Mouse (Mus musculus): ENCODE results near the gene Dll4.

Gene Dll4

GRCm38 (mm10) chr2:119298839-119299238 is 26.7 kb upstream of the Dll4 start:
- peaks cover 5% of the 10 kb centered on the region for H3K36me3 ChIP-seq (ENCODE audit: control insufficient read depth, insufficient read depth, low read length, poor library complexity, severe bottlenecking)
- DNase-seq (ENCODE audit: low read depth, low spot score) = no peak
- no peaks in the 10 kb centered on the region for H3K27me3 ChIP-seq (ENCODE audit: control insufficient read depth, insufficient read depth, low read length, poor library complexity, severe bottlenecking)

GRCm38 (mm10) chr2:119299981-119300818 is 25.4 kb upstream of the Dll4 start:
- peak; percentile 98 for DNase-seq (ENCODE audit: low read depth, low spot score)
- H3K27me3 ChIP-seq (ENCODE audit: control insufficient read depth, insufficient read depth, low read length, poor library complexity, severe bottlenecking) = no peaks in the 10 kb centered on the region
- 0 out of 2 replicates have a peak, but pooled peaks cover 4% of the 10 kb centered on the region for H3K36me3 ChIP-seq (ENCODE audit: control insufficient read depth, insufficient read depth, low read length, poor library complexity, severe bottlenecking)

DNA sequence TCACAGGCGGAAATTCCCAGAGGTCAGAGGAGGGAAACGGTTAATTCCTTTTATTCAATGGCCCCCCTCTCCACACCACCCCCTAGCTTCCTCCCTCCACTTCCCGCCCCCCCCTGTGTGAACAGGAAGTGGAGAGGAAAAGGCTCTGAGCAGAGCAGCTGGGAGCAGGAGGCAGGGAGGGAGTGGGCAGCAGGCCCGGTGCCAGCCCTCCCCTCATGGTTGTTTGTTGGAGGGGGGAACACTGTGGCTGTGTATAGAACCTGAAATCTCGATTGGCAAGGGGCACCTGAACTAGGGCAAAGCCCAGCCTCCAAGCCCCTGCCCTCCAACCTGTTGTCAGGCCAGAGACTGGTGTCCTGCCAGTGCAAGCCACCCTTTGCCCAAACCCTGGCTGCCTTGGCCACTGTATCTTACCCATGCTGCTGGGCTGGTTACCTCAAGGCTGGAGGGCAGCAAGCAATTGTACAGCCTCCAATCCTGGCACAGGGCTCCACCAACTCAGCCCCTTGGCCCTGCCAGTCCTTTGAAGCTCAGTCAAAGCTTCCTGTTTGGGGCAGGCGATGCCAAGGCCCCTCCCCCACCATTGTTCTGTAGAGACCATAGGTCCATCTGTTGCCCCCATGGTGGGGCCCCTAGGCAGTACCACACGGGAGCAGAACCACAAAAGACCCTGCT is 24.6 kb upstream of the Dll4 start:
- Histone ChIP-seq H3K36me3 (ENCODE audit: control insufficient read depth, insufficient read depth, low read length, poor library complexity, severe bottlenecking) (0 out of 2 replicates have a peak, but pooled peaks cover 4% of the 10 kb centered on the region), H3K27me3 (ENCODE audit: control insufficient read depth, insufficient read depth, low read length, poor library complexity, severe bottlenecking) (no peaks in the 10 kb centered on the region)
- peak; percentile 35 for DNase-seq (ENCODE audit: low read depth, low spot score)

DNA sequence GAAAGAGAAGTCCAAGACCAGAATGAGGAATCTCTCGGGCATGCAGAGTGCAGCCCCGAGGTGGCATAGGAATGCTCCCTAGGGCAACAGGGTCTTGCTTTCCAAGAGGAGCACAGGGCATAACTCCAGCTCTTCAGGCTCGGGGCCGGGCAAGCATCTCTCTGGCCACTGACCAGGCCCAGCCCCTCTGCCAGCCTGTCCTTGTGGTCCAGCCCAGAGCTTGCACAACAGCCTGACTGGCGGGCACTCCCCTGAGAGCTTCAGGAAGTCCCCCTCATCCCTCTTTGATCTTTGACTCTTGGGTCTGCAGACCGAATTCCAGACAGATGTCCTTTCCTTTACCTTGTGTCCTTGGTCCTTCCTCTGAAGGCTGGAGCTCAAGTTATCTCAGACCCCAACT is 22.7 kb upstream of the Dll4 start:
- DNase-seq (ENCODE audit: low read depth, low spot score) = no peak
- Histone ChIP-seq H3K27me3 (ENCODE audit: control insufficient read depth, insufficient read depth, low read length, poor library complexity, severe bottlenecking) (no peaks in the 10 kb centered on the region), H3K36me3 (ENCODE audit: control insufficient read depth, insufficient read depth, low read length, poor library complexity, severe bottlenecking) (no peaks in the 10 kb centered on the region)

- no peak for DNase-seq (ENCODE audit: low read depth, low spot score)
- no peaks in the 10 kb centered on the region for H3K36me3 ChIP-seq (ENCODE audit: control insufficient read depth, insufficient read depth, low read length, poor library complexity, severe bottlenecking)
- H3K27me3 ChIP-seq (ENCODE audit: control insufficient read depth, insufficient read depth, low read length, poor library complexity, severe bottlenecking) = no peaks in the 10 kb centered on the region
Measured at GRCm38 (mm10) chr2:119304391-119304790, 21.2 kb upstream of the Dll4 start.

DNA sequence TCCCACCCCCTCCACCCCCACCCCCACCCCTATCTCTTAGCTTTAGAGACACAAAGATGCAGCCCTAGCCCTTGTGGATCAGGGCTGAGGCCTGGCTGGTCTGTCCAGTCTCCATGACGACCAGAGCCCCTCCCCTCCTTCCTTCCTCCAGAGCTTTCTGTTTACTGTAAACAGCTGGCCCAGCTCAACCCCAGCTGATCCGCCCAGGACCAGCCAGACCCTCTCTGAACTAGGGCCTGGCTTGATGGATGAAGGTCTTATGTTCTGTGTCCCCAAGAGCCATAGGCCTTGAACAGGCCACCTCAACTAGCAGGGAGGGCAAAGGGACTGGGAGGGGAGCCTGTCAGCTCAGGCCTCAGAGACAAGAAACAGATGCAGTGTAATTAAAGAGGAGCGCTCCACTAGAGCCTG is 20.8 kb upstream of the Dll4 start:
- DNase-seq (ENCODE audit: low read depth, low spot score) = no peak
- Histone ChIP-seq H3K27me3 (ENCODE audit: control insufficient read depth, insufficient read depth, low read length, poor library complexity, severe bottlenecking) (no peaks in the 10 kb centered on the region), H3K36me3 (ENCODE audit: control insufficient read depth, insufficient read depth, low read length, poor library complexity, severe bottlenecking) (no peaks in the 10 kb centered on the region)

GRCm38 (mm10) chr2:119311544-119311943 is 14.0 kb upstream of the Dll4 start:
- H3K27me3 ChIP-seq (ENCODE audit: control insufficient read depth, insufficient read depth, low read length, poor library complexity, severe bottlenecking) = no peaks in the 10 kb centered on the region
- no peak for DNase-seq (ENCODE audit: low read depth, low spot score)
- H3K36me3 ChIP-seq (ENCODE audit: control insufficient read depth, insufficient read depth, low read length, poor library complexity, severe bottlenecking) = no peaks in the 10 kb centered on the region

- H3K27me3 ChIP-seq (ENCODE audit: control insufficient read depth, insufficient read depth, low read length, poor library complexity, severe bottlenecking) = no peaks in the 10 kb centered on the region
- no peaks in the 10 kb centered on the region for H3K36me3 ChIP-seq (ENCODE audit: control insufficient read depth, insufficient read depth, low read length, poor library complexity, severe bottlenecking)
- DNase-seq (ENCODE audit: low read depth, low spot score) = no peak
Measured at GRCm38 (mm10) chr2:119312380-119312958, 13.1 kb upstream of the Dll4 start.

- Histone ChIP-seq H3K27me3 (ENCODE audit: control insufficient read depth, insufficient read depth, low read length, poor library complexity, severe bottlenecking) (no peaks in the 10 kb centered on the region), H3K36me3 (ENCODE audit: control insufficient read depth, insufficient read depth, low read length, poor library complexity, severe bottlenecking) (no peaks in the 10 kb centered on the region)
- DNase-seq (ENCODE audit: low read depth, low spot score) = no peak
Measured at GRCm38 (mm10) chr2:119313780-119314479, 11.7 kb upstream of the Dll4 start.

- no peak for DNase-seq (ENCODE audit: low read depth, low spot score)
- Histone ChIP-seq H3K27me3 (ENCODE audit: control insufficient read depth, insufficient read depth, low read length, poor library complexity, severe bottlenecking) (no peaks in the 10 kb centered on the region), H3K36me3 (ENCODE audit: control insufficient read depth, insufficient read depth, low read length, poor library complexity, severe bottlenecking) (no peaks in the 10 kb centered on the region)
Measured at GRCm38 (mm10) chr2:119314742-119315310, 10.8 kb upstream of the Dll4 start.

DNA sequence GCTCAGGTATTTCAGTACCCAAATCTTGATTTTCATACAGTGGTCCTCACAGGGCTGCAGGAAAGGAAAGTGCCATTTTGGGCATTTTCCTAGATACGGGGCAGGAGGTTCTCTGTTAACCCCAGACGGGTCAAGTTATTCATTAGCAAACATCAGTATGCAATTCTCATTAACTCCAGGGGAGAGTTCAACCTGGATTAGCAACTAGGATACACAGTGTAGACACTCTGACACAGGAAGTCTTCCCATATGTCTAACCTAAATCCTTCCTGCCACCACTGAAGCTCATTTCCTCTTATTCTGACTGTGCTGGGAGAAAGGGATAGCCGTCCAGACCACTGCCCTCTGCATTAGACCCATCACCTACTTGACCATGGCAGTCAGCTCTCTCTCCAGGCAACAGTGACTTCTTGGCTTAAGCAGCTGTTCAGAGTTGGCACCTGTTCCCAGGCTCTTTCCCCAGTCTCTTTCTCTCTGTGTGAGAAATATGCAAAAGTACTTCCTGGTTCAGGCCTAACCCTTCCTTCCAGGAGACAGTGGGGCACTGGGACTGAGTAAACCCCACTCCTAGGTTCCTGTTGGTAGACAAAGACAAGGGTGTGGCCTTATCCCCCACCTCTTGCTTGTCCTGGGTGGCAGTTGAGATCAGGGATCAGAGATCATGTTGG is 7.4 kb upstream of the Dll4 start:
- no peak for DNase-seq (ENCODE audit: low read depth, low spot score)
- no peaks in the 10 kb centered on the region for H3K36me3 ChIP-seq (ENCODE audit: control insufficient read depth, insufficient read depth, low read length, poor library complexity, severe bottlenecking)
- H3K27me3 ChIP-seq (ENCODE audit: control insufficient read depth, insufficient read depth, low read length, poor library complexity, severe bottlenecking) = 0 out of 2 replicates have a peak, but pooled peaks cover 1% of the 10 kb centered on the region

DNA sequence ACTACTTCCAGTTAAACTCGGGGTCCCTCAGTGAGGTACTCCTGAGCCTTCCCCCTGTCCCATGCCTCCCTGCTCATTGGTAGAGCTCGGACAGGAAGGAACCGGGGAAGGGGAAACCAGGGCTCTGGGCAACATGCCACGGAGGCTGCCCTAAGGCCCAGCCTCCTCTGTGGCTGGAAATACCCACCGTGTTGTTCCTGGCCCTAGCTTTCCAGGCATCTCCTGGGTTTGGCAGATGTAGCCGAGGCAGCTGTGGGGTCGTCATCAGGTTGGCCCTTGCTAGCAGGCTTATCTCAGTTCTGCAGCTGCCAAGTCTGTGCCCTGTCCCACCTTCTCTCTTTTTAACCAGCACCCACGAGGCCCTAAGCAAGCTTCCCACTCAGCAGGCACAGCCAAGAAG is 5.0 kb upstream of the Dll4 start:
- Histone ChIP-seq H3K36me3 (ENCODE audit: control insufficient read depth, insufficient read depth, low read length, poor library complexity, severe bottlenecking) (no peaks in the 10 kb centered on the region), H3K27me3 (ENCODE audit: control insufficient read depth, insufficient read depth, low read length, poor library complexity, severe bottlenecking) (0 out of 2 replicates have a peak, but pooled peaks cover 1% of the 10 kb centered on the region)

GRCm38 (mm10) chr2:119321771-119322586 is 3.6 kb upstream of the Dll4 start:
- Histone ChIP-seq H3K27me3 (ENCODE audit: control insufficient read depth, insufficient read depth, low read length, poor library complexity, severe bottlenecking) (0 out of 2 replicates have a peak, but pooled peaks cover 1% of the 10 kb centered on the region), H3K36me3 (ENCODE audit: control insufficient read depth, insufficient read depth, low read length, poor library complexity, severe bottlenecking) (no peaks in the 10 kb centered on the region)
- no peak for DNase-seq (ENCODE audit: low read depth, low spot score)

More for the DNA sequence above, 5.0 kb upstream of the Dll4 start:
- no peak for DNase-seq (ENCODE audit: low read depth, low spot score)

Data from splenic B cell, adult 2 months (primary cell).